Mouse (Mus musculus) E14TG2a.4 (cell line): ENCODE data around the gene Tmem189.
A peak's percentile ranks its signal among the peaks of the same experiment; 100 is the strongest.
"Not testable (repeated sequence)": the region's sequence is repeated elsewhere in the genome, so short reads cannot be mapped to it uniquely, and the experiment has no call there.

Experiments used
- CTCF ChIP-seq: conservative IDR thresholded peaks from 2 replicates; pipeline ENCODE4 v1.5.1; 2014; ENCODE audit warnings: low read length
- POU5F1 ChIP-seq: IDR thresholded peaks from 2 replicates; pipeline ENCODE4 v1.6.1; 2014; ENCODE audit warnings: low read length, borderline replicate concordance

GRCm38 (mm10) chr2:167613335-167613734, 76.3 kb downstream of the Tmem189 start:
- peak; percentile 46 for TF ChIP-seq CTCF
- not testable (repeated sequence) for TF ChIP-seq POU5F1
